Mouse (Mus musculus) hindbrain, embryonic 16.5 days (tissue): ENCODE data around the gene Enpp6. TPM values are rescaled to one million over a fixed set of nuclear protein-coding genes. Genes with fewer than 3 reads are reported as not detected.

ENCODE experiments used
- ATAC-seq: fragments of 200-750 bp; cut with Nextera tagmentation; 2 replicates; pipeline ENCODE4 v1.8.0; 2017; ENCODE audit warnings: moderate TSS enrichment, moderate library complexity
- H3K27ac ChIP-seq: fragments of 300-500 bp; sonication (generic); 2 replicates; pipeline ENCODE4 v1.5.1; 2014; ENCODE audit warnings: low read depth, mild to moderate bottlenecking, control low read depth, low read length, moderate library complexity
- H3K27me3 ChIP-seq: fragments of 300-500 bp; sonication (generic); replicated peaks from 2 replicates; pipeline ENCODE4 v1.6.1; 2014; ENCODE audit warnings: low read length; ENCODE audit not compliant: control insufficient read depth, insufficient read depth
- H3K36me3 ChIP-seq: fragments of 300-500 bp; sonication (generic); 2 replicates; pipeline ENCODE4 v1.6.1; 2014; ENCODE audit warnings: mild to moderate bottlenecking, low read length, moderate library complexity, mixed read lengths; ENCODE audit not compliant: control insufficient read depth, insufficient read depth
- H3K4me1 ChIP-seq: fragments of 300-500 bp; sonication (generic); 2 replicates; pipeline ENCODE4 v1.6.1; 2014; ENCODE audit warnings: low read depth, low read length; ENCODE audit not compliant: control insufficient read depth, insufficient read depth
- H3K4me2 ChIP-seq: fragments of 300-500 bp; sonication (generic); 2 replicates; pipeline ENCODE4 v1.6.1; 2014; ENCODE audit warnings: mild to moderate bottlenecking, low read length, control low read depth, moderate library complexity
- H3K4me3 ChIP-seq: fragments of 300-500 bp; sonication (generic); 2 replicates; pipeline ENCODE4 v1.5.1; 2014; ENCODE audit warnings: mild to moderate bottlenecking, low read length, control low read depth, moderate library complexity
- H3K9ac ChIP-seq: fragments of 300-500 bp; sonication (generic); 2 replicates; pipeline ENCODE4 v1.6.1; 2014; ENCODE audit warnings: low read depth, mild to moderate bottlenecking, control low read depth, low read length, moderate library complexity
- H3K9me3 ChIP-seq: fragments of 300-500 bp; sonication (generic); 2 replicates; pipeline ENCODE4 v1.6.1; 2014; ENCODE audit warnings: mild to moderate bottlenecking, low read length, moderate library complexity; ENCODE audit not compliant: control insufficient read depth
- WGBS: fragments of 180-500 bp; shearing (Covaris S2); extraction: QIAGEN DNeasy Blood & Tissue Kit; methylation state at CpG from one replicate; pipeline ENCODE4 v1.1.7; 2014; 5-methylcytosine and 5-hydroxymethylcytosine counted together
- polyA plus RNA-seq: library from polyadenylated mRNA; unstranded; fragments of >200 nt; fragmentation: Nextera tagmentation; extraction: Ambion mirVana; gene quantifications from 2 replicates; pipeline ENCODE4 v1.2.1, GENCODE M21; 2015

Gene Enpp6
- 1.2 and 1.6 TPM in 2 replicates for polyA plus RNA-seq

GRCm38 (mm10) chr8:46986386-46987140 lies at the start of gene Enpp6:
Enpp6 (plus strand) TSS chr8:46986887.
- Histone ChIP-seq H3K27me3 (no peaks in the 10 kb centered on the region), H3K4me2 (no peak within 1 kb of the TSS), H3K9me3 (no peaks in the 10 kb centered on the region), H3K36me3 (no peaks in the 10 kb centered on the region), H3K4me3 (no peak within 1 kb of the TSS), H3K4me1 (no peaks in the 10 kb centered on the region), H3K9ac (no peak within 1 kb of the TSS), H3K27ac (no peak within 1 kb of the TSS)
- ATAC-seq = no peak
- 84% methylated on average over 8 of the region's 8 CpGs for WGBS

GRCm38 (mm10) chr8:46938218-46938617 lies 48.5 kb upstream of the Enpp6 start:
- ATAC-seq = no peak
- 82% methylated on average over 4 of the region's 4 CpGs for WGBS
- no peak overlapping the region for H3K4me2 ChIP-seq
- H3K36me3 ChIP-seq = no peaks in the 10 kb centered on the region
- H3K4me3 ChIP-seq = no peak overlapping the region
- H3K9me3 ChIP-seq = no peaks in the 10 kb centered on the region
- no peak overlapping the region for H3K9ac ChIP-seq
- H3K4me1 ChIP-seq = no peaks in the 10 kb centered on the region; the same call in 1 of the 2 replicates
- H3K27ac ChIP-seq = no peak overlapping the region
- H3K27me3 ChIP-seq = no peaks in the 10 kb centered on the region

- ATAC-seq = no peak
- H3K4me1 ChIP-seq = no peaks in the 10 kb centered on the region
- no peaks in the 10 kb centered on the region for H3K27me3 ChIP-seq
- H3K9ac ChIP-seq = no peak overlapping the region
- H3K9me3 ChIP-seq = no peaks in the 10 kb centered on the region
- no peak overlapping the region for H3K4me3 ChIP-seq
- no peaks in the 10 kb centered on the region for H3K36me3 ChIP-seq
- 60% methylated on average over 11 of the region's 11 CpGs for WGBS
- peak overlapping the region; percentile 17; the same call in 1 of the 2 replicates for H3K4me2 ChIP-seq
- no peak overlapping the region for H3K27ac ChIP-seq
Observed at GRCm38 (mm10) chr8:46941295-46941694, 45.4 kb upstream of the Enpp6 start.

- no peaks in the 10 kb centered on the region for H3K36me3 ChIP-seq
- H3K4me3 ChIP-seq = no peak overlapping the region
- H3K9ac ChIP-seq = no peak overlapping the region
- H3K27ac ChIP-seq = no peak overlapping the region
- no peaks in the 10 kb centered on the region for H3K27me3 ChIP-seq
- no peaks in the 10 kb centered on the region for H3K9me3 ChIP-seq
- ATAC-seq = no peak
- peak overlapping the region; percentile 17; the same call in 1 of the 2 replicates for H3K4me2 ChIP-seq
- 71% methylated on average over 15 of the region's 15 CpGs for WGBS
- no peaks in the 10 kb centered on the region for H3K4me1 ChIP-seq
Observed at GRCm38 (mm10) chr8:46941731-46942650, 44.7 kb upstream of the Enpp6 start.

DNA sequence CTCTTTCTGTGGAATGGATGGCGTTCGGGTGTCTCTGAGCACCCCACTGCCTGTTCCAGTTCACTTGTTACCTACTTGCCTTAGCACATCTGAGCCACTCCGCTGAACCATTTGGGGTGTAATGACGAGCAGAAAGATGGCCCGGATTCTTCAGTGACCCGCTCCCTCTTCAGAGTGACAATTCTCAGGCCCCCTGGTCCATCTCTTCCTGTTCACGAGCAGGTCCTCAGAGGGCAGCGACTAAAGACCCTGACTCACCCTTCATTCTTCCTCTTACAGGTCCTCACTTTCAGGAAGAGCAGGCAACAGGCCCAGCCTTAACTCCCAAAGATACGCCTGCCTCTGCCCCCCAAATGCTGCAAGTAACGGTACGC lies 44.0 kb upstream of the Enpp6 start:
- 77% methylated on average over 11 of the region's 11 CpGs for WGBS
- Histone ChIP-seq H3K36me3 (no peaks in the 10 kb centered on the region), H3K9me3 (no peaks in the 10 kb centered on the region), H3K4me1 (no peaks in the 10 kb centered on the region), H3K4me2 (no peak overlapping the region), H3K4me3 (no peak overlapping the region), H3K9ac (no peak overlapping the region), H3K27me3 (no peaks in the 10 kb centered on the region), H3K27ac (no peak overlapping the region)
- no peak for ATAC-seq

DNA sequence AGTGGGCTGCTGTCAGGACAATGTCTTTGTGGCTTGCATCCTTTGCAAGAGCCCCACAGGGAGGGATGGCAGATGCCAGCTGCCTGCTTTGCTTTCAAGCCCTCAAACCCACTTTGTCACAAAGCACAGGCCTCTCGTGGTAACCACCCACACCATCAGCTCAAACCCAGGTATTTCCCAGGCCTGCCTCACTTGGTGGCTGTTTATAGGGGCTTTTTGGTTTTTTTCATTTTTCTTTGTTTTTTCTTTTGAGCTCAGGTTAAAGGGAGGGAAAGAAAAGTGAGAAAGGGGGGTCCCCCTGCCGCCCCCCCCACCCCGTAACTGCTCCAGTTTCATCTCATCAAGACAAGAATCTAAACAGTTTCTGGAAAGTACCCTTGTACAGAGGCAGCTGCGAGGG lies 43.4 kb upstream of the Enpp6 start:
- Histone ChIP-seq H3K4me2 (no peak overlapping the region), H3K36me3 (no peaks in the 10 kb centered on the region), H3K9me3 (no peaks in the 10 kb centered on the region), H3K27me3 (no peaks in the 10 kb centered on the region), H3K9ac (no peak overlapping the region), H3K4me3 (no peak overlapping the region), H3K4me1 (no peaks in the 10 kb centered on the region), H3K27ac (no peak overlapping the region)
- WGBS = 84% methylated on average over 4 of the region's 4 CpGs
- ATAC-seq = no peak

DNA sequence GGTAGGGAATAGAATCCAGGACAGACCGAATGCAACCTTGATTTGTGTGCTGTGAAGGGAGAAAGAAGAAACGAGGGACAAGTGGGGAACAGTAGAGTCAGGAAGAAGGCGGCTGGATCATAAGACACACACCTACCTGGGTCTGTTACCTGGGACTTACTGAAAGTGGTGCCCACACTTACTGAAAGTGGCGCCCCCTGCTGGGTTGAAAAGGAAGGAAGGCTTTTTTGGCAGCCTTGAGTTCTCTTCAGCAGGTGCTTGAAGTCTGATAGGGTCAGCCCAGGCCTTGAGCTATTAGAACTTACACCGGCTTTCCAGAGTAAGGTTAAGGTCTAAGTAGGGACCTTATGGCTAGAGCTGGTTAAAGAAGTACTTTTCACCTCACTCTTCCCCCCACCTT lies 40.5 kb upstream of the Enpp6 start:
- no peaks in the 10 kb centered on the region for H3K36me3 ChIP-seq
- H3K4me1 ChIP-seq = no peaks in the 10 kb centered on the region
- H3K27me3 ChIP-seq = no peaks in the 10 kb centered on the region
- H3K4me3 ChIP-seq = no peak overlapping the region
- 78% methylated on average over 5 of the region's 5 CpGs for WGBS
- H3K9me3 ChIP-seq = no peaks in the 10 kb centered on the region
- no peak overlapping the region for H3K9ac ChIP-seq
- H3K4me2 ChIP-seq = no peak overlapping the region
- no peak for ATAC-seq
- no peak overlapping the region for H3K27ac ChIP-seq

- no peaks in the 10 kb centered on the region for H3K36me3 ChIP-seq
- H3K4me2 ChIP-seq = no peak overlapping the region
- H3K27me3 ChIP-seq = no peaks in the 10 kb centered on the region
- H3K9ac ChIP-seq = no peak overlapping the region
- 73% methylated on average over 14 of the region's 14 CpGs for WGBS
- H3K4me3 ChIP-seq = no peak overlapping the region
- H3K27ac ChIP-seq = no peak overlapping the region
- H3K4me1 ChIP-seq = no peaks in the 10 kb centered on the region
- H3K9me3 ChIP-seq = no peaks in the 10 kb centered on the region
- ATAC-seq = no peak
Observed at GRCm38 (mm10) chr8:46948091-46948757, 38.5 kb upstream of the Enpp6 start.

DNA sequence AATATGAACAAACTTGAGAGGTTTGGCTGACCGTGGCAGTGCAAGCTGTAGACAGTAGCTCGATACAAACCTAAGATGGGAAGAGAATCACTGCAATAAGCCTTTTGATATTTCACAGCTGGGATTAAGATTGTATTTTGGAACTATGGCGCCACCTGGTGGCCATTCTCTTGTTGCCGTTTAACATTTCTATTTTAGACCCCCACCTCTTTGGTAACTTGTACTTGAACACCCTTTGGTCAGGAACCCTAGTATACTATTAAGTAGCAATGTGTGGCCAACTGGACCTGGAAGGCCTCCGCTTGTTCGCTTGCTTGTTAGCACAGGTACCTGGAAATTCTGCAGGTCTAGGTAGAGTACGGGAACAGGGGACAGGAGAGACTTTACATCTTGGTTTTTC lies 33.2 kb upstream of the Enpp6 start:
- Histone ChIP-seq H3K4me1 (no peaks in the 10 kb centered on the region), H3K27me3 (no peaks in the 10 kb centered on the region), H3K4me3 (no peak overlapping the region), H3K27ac (no peak overlapping the region), H3K4me2 (no peak overlapping the region), H3K36me3 (no peaks in the 10 kb centered on the region), H3K9me3 (no peaks in the 10 kb centered on the region), H3K9ac (no peak overlapping the region)
- 20% methylated on average over 7 of the region's 7 CpGs for WGBS
- ATAC-seq = peak; percentile 75
